Mouse (Mus musculus) C2C12 (cell line): ENCODE data around the gene Cd84. TPM values are rescaled to one million over a fixed set of nuclear protein-coding genes. Genes with fewer than 3 reads are reported as not detected.

Experiments
- H3K27me3 ChIP-seq: one replicate; pipeline ENCODE4 v1.6.1; 2011; ENCODE audit not compliant: control insufficient read depth, insufficient read depth, insufficient read length
- H3K36me3 ChIP-seq: one replicate; pipeline ENCODE4 v1.6.1; 2011; ENCODE audit not compliant: control insufficient read depth, insufficient read depth
- H3K4me3 ChIP-seq: one replicate; pipeline ENCODE4 v1.5.1; 2011; ENCODE audit warnings: mild to moderate bottlenecking, control low read depth; ENCODE audit not compliant: poor library complexity, insufficient read depth, severe bottlenecking
- H3K79me2 ChIP-seq: one replicate; pipeline ENCODE4 v1.6.1; 2011; ENCODE audit not compliant: control insufficient read depth, insufficient read depth
- H3K79me3 ChIP-seq: one replicate; pipeline ENCODE4 v1.6.1; 2011; ENCODE audit warnings: low read depth, control low read depth
- H3ac ChIP-seq: one replicate; pipeline ENCODE3; 2011; ENCODE audit warnings: low read depth; ENCODE audit not compliant: control insufficient read depth, insufficient read length
- CEBPB ChIP-seq: IDR thresholded peaks from one replicate; pipeline ENCODE4 v1.6.1; 2011; ENCODE audit warnings: low read depth, mild to moderate bottlenecking, control low read depth, moderate library complexity
- CTCF ChIP-seq: IDR thresholded peaks from one replicate; pipeline ENCODE4 v1.5.1; 2011; ENCODE audit not compliant: control insufficient read depth, insufficient read depth, insufficient read length
- FOSL1 ChIP-seq: IDR thresholded peaks from one replicate; pipeline ENCODE4 v1.8.0; 2011; ENCODE audit warnings: mild to moderate bottlenecking, low read length; ENCODE audit not compliant: poor library complexity, insufficient read depth, severe bottlenecking
- MAX ChIP-seq: IDR thresholded peaks from one replicate; pipeline ENCODE4 v1.6.1; 2011; ENCODE audit warnings: mild to moderate bottlenecking, control low read depth
- MYOD1 ChIP-seq: IDR thresholded peaks from one replicate; pipeline ENCODE4 v1.6.1; 2011; ENCODE audit warnings: low read depth; ENCODE audit not compliant: control insufficient read depth, insufficient read length
- MYOG ChIP-seq: IDR thresholded peaks from one replicate; pipeline ENCODE4 v1.6.1; 2011; ENCODE audit not compliant: control insufficient read depth, insufficient read length; ENCODE audit errors: extremely low read depth
- USF1 ChIP-seq: IDR thresholded peaks from one replicate; pipeline ENCODE4 v1.6.1; 2011; ENCODE audit warnings: low read depth, mild to moderate bottlenecking, control low read depth, moderate library complexity
- polyA plus RNA-seq: library from polyadenylated mRNA; unstranded; fragments of >200 nt; fragmentation: generic; extraction: Trizol; gene quantifications from one replicate; pipeline ENCODE4 v1.2.1, GENCODE M21; 2012; ENCODE audit warnings: missing spikeins

The Cd84 gene
- polyA plus RNA-seq, 1 experiment, result not detected

DNA sequence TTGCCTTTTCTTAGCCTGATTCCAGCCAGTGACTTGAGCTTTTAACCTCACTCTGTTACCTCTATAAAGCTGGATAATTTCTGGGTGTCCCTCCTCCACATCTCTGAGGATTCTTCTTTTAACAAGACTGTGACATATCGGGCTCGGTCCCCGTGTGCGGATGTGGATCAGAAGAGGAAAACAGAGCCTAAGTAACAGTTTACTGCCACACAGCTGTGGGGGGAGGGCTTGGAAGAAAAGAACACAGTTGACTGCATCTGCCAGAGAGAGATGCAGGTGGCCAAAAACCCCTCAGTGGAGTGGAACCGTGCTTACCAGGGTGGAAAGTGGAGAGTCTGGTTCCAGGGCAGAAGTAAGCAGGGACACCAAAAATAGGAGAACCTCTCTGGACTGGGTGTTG lies 79.7 kb downstream of the Cd84 start:
- TF ChIP-seq MYOD1 (no peak), CEBPB (no peak), MAX (no peak), USF1 (no peak), CTCF (no peak), MYOG (no peak), FOSL1 (no peak)
- no peaks in the 10 kb centered on the region for H3K79me3 ChIP-seq
- no peaks in the 10 kb centered on the region for H3K36me3 ChIP-seq
- no peaks in the 10 kb centered on the region for H3K79me2 ChIP-seq
- no peaks in the 10 kb centered on the region for H3K27me3 ChIP-seq
- no peak overlapping the region for H3ac ChIP-seq
- H3K4me3 ChIP-seq, result no peak overlapping the region

DNA sequence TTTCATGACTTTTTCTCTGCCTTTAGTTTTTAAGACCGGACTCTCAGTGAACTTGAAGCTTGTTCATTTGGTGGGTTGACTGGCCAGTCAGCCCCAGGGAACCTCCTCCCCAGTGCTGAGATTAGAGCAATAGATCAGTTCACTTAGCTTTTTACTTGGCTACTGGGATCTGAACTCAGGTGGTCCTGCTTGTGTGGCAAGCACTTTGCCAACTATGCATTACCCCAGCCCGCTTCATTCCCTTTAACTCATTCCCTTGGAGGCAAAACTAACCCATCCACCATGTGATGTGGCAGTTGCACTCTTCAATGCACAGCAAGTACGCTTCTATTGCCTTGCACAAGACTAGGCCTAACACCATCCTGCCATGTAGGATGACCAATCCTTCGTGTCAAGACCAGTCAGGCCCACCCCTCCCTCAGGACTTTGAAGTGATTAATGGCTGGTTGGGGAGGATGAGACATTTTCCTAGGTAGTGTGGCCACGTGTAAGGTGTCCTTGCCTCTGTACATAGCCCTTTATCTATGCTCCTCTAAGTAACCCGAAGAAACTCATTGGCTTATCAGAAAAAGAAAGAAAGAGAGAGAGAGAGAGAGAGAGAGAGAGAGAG lies 80.5 kb downstream of the Cd84 start:
- H3K27me3 ChIP-seq, result no peaks in the 10 kb centered on the region
- H3ac ChIP-seq, result no peak overlapping the region
- no peak overlapping the region for H3K4me3 ChIP-seq
- TF ChIP-seq MAX (no peak), CEBPB (no peak), USF1 (no peak), MYOG (no peak), CTCF (no peak), FOSL1 (no peak), MYOD1 (no peak)
- H3K79me2 ChIP-seq, result no peaks in the 10 kb centered on the region
- H3K36me3 ChIP-seq, result no peaks in the 10 kb centered on the region
- H3K79me3 ChIP-seq, result no peaks in the 10 kb centered on the region

DNA sequence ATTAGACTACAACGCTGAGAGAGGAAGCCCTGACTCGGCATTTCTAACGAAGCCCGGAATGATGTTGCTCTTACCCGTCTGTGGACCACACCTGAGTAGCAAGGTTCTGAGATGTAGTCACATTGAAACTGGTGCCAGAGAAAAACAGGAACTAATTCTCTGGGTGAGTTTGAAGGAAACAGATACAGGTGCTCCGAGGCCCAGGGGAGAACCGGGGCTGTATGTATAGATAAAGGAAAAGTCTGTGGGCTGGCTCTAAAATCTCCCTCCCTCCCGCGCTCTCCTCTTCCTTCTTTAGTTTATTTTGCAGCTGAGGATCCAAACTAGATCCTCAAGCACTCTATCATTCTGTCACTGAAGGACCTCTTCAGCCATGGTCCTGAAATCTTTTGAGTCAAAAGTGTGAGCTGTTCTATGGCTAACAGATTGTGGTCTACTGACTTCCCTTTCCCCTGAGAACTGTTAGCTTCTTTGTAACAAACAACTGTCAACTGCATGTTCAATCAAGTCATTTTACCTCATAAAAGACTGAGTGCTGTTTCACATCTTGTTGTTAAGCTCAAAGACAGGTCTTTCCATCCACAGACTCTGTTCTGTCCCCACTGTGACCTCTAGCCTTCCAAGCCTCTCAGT lies 81.6 kb downstream of the Cd84 start:
- H3K36me3 ChIP-seq, result no peaks in the 10 kb centered on the region
- no peaks in the 10 kb centered on the region for H3K79me2 ChIP-seq
- TF ChIP-seq MAX, result no peak
- no peak for TF ChIP-seq MYOD1
- TF ChIP-seq CTCF, result no peak
- no peak for TF ChIP-seq FOSL1
- TF ChIP-seq CEBPB, result no peak
- H3K79me3 ChIP-seq, result no peaks in the 10 kb centered on the region
- H3ac ChIP-seq, result no peak overlapping the region
- no peak overlapping the region for H3K4me3 ChIP-seq
- no peaks in the 10 kb centered on the region for H3K27me3 ChIP-seq

DNA sequence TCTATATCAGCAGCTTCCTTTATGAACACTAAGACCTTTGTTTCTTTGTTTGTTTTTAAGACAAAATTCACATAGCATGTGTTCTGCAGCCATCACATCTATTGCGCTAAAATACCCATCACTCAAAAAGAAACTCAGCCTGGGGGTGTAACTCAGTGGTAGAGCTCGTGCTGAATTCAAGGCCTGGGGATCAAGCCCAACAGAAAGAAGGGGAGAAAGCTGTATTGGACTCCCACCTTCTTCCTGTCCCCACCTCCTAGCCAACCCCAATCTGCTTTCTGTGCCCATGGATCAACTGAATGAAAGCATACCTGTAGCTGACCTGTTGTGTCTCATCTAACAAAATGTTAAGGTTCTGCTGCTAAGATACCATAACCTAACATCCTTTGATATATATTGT lies 82.1 kb downstream of the Cd84 start:
- Histone ChIP-seq H3K79me2 (no peaks in the 10 kb centered on the region), H3K36me3 (no peaks in the 10 kb centered on the region), H3K79me3 (no peaks in the 10 kb centered on the region), H3K4me3 (no peak overlapping the region), H3ac (no peak overlapping the region), H3K27me3 (no peaks in the 10 kb centered on the region)
- TF ChIP-seq MYOD1, result no peak
- no peak for TF ChIP-seq USF1
- no peak for TF ChIP-seq MAX

DNA sequence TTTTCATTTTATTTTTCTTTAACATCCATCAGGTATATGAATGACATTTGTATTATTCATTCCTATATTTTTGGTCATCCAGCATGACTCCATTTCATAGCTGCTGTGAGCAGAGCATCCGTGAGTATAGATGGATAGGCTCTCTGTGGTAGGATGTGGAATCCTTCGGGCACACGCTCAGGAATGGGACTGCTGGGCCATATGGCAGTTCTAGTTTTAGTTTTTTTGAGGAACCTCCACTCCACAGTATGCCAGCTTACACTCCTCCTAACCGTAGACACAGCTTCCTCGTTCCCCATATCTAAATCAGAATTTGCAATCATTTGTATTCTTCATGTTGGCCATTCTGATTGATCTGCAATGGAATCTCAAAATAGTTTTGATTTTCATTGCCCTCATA lies 83.3 kb downstream of the Cd84 start:
- Histone ChIP-seq H3K36me3 (no peaks in the 10 kb centered on the region), H3ac (no peak overlapping the region), H3K79me3 (no peaks in the 10 kb centered on the region), H3K27me3 (no peaks in the 10 kb centered on the region), H3K4me3 (no peak overlapping the region), H3K79me2 (no peaks in the 10 kb centered on the region)
- TF ChIP-seq CEBPB, result no peak
- TF ChIP-seq MYOG, result no peak
- TF ChIP-seq USF1, result no peak
- TF ChIP-seq FOSL1, result no peak
- TF ChIP-seq MAX, result no peak
- no peak for TF ChIP-seq CTCF

DNA sequence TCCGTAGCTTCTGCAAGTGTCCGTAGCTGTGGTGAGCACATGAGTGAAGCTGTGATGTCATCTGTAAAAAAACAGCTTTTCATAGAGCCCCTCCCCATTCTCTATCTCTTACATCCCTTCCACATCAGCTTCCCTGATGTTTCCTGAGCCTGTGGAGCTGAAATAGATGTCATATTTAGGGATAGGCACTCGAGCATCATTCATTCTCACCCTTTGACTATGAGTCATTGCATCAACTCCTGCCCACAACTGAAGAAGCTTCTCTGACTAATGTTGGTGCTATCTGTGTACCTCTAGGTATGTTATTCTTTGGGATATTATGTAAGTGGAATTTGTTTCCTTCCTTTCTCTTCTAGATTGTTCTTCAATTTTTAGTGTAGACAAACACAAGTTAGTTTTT lies 85.4 kb downstream of the Cd84 start:
- no peaks in the 10 kb centered on the region for H3K79me2 ChIP-seq
- H3K4me3 ChIP-seq, result no peak overlapping the region
- TF ChIP-seq USF1, result no peak
- no peaks in the 10 kb centered on the region for H3K27me3 ChIP-seq
- H3ac ChIP-seq, result no peak overlapping the region
- H3K79me3 ChIP-seq, result no peaks in the 10 kb centered on the region
- H3K36me3 ChIP-seq, result no peaks in the 10 kb centered on the region
